Mouse (Mus musculus) heart, postnatal 0 days (tissue): ENCODE data around the gene Tcf21. TPM values are rescaled to one million over a fixed set of nuclear protein-coding genes. Genes with fewer than 3 reads are reported as not detected.

Source experiments
- ATAC-seq: fragments of 200-750 bp; cut with Nextera tagmentation; 2 replicates; pipeline ENCODE4 v1.8.0; 2017; ENCODE audit warnings: low read depth, moderate number of reproducible peaks, moderate library complexity; ENCODE audit not compliant: insufficient read depth
- DNase-seq: peaks from one replicate; pipeline ENCODE4 v3.0.0-alpha.2; 2016; ENCODE audit warnings: low spot score
- H3K27ac ChIP-seq: fragments of 300-500 bp; sonication (generic); 2 replicates; pipeline ENCODE4 v1.5.1; 2014; ENCODE audit warnings: low read depth, mild to moderate bottlenecking
- H3K27me3 ChIP-seq: fragments of 300-500 bp; sonication (generic); 2 replicates; pipeline ENCODE4 v1.6.1; 2014; ENCODE audit warnings: low read length, mixed read lengths; ENCODE audit not compliant: control insufficient read depth, insufficient read depth
- H3K36me3 ChIP-seq: fragments of 300-500 bp; sonication (generic); replicated peaks from 2 replicates; pipeline ENCODE4 v1.6.1; 2014; ENCODE audit warnings: low read length, mixed read lengths; ENCODE audit not compliant: control insufficient read depth, insufficient read depth
- H3K4me1 ChIP-seq: fragments of 300-500 bp; sonication (generic); 2 replicates; pipeline ENCODE4 v1.6.1; 2014; ENCODE audit warnings: antibody characterized with exemption; ENCODE audit not compliant: control insufficient read depth, insufficient read depth
- H3K4me2 ChIP-seq: fragments of 300-500 bp; sonication (generic); 2 replicates; pipeline ENCODE4 v1.6.1; 2014; ENCODE audit warnings: low read depth, mild to moderate bottlenecking, low read length, moderate library complexity
- H3K4me3 ChIP-seq: fragments of 300-500 bp; sonication (generic); 2 replicates; pipeline ENCODE4 v1.5.1; 2014; ENCODE audit warnings: low read depth, low read length
- H3K9ac ChIP-seq: fragments of 300-500 bp; sonication (generic); replicated peaks from 2 replicates; pipeline ENCODE4 v1.6.1; 2014; ENCODE audit warnings: low read depth, low read length, mixed read lengths
- H3K9me3 ChIP-seq: fragments of 300-500 bp; sonication (generic); replicated peaks from 2 replicates; pipeline ENCODE4 v1.6.1; 2016; ENCODE audit warnings: low read length; ENCODE audit not compliant: control insufficient read depth
- CTCF ChIP-seq: IDR thresholded peaks from 2 replicates; pipeline ENCODE4 v1.5.1; 2016; ENCODE audit warnings: antibody characterized with exemption, control low read depth, low read depth
- EP300 ChIP-seq: IDR thresholded peaks from 2 replicates; pipeline ENCODE4 v1.6.1; 2016; ENCODE audit warnings: antibody characterized with exemption, low read depth
- WGBS: fragments of 180-500 bp; shearing (Covaris S2); extraction: QIAGEN DNeasy Blood & Tissue Kit; methylation state at CpG from one replicate; pipeline ENCODE4 v1.1.7; 2014; 5-methylcytosine and 5-hydroxymethylcytosine counted together
- polyA plus RNA-seq: library from polyadenylated mRNA; unstranded; fragments of >200 nt; fragmentation: Nextera tagmentation; extraction: Ambion mirVana; gene quantifications from 2 replicates; pipeline ENCODE4 v1.2.1, GENCODE M21; 2015
- total RNA-seq: library from RNA; depleted of rRNA; stranded (reverse); fragments of >200 nt; gene quantifications from 2 replicates; pipeline ENCODE4 v1.2.3, GENCODE M21; 2014; ENCODE audit warnings: low replicate concordance

The Tcf21 gene
- total and polyA plus RNA-seq, 2 experiments from 2014 or later, result 21.9 to 56.9 TPM

DNA sequence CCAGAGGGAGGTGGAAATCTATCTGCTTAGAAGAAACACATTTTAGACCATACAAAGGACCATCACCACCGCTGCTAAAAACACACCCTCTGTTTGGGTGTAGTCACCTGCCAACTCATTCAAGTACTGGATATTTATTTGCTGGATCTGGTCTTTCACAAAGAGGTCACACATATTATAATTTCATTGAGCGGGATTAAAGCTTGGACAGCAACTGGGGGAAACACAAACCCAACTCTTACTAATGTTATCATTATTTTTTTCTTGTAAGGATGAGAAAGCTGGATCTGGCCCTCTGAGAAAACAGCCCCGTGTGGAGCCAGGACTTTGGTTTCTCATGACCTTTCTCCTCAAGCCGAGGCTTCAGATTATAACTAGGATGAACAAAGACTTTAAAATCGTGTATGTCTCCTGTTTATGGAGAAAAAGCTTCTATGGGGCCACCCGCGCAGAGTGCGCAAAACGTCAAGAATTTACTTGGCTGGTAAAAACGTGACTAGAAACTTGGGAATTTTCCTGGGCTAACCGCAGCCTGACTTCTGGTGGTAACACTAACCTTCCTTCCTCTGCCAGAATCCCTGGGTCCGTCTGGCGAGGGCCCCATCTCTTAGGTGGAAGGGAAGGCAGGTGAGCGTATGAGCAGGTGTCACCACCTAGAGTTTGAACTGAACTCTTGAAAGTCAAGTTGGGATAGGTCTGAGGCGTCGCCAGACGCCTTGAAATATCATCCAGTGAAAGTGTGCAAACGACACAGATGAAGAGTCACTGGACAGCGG is 4.3 kb downstream of the Tcf21 start:
- H3K4me1 ChIP-seq, result no peaks in the 10 kb centered on the region
- ATAC-seq (no peak), DNase-seq (no peak)
- no peaks in the 10 kb centered on the region for H3K36me3 ChIP-seq
- H3K27me3 ChIP-seq, result peaks cover 84% of the 10 kb centered on the region
- 0 out of 2 replicates have a peak overlapping the region, but pooled peaks have one; percentile 55 for H3K9ac ChIP-seq
- peak overlapping the region; percentile 41 for H3K4me2 ChIP-seq
- H3K4me3 ChIP-seq, result peak overlapping the region; percentile 41
- peak overlapping the region; percentile 66 for H3K27ac ChIP-seq
- no peak for TF ChIP-seq CTCF
- TF ChIP-seq EP300, result no peak
- H3K9me3 ChIP-seq, result no peaks in the 10 kb centered on the region
- 15% methylated on average over 19 of the region's 19 CpGs for WGBS

DNA sequence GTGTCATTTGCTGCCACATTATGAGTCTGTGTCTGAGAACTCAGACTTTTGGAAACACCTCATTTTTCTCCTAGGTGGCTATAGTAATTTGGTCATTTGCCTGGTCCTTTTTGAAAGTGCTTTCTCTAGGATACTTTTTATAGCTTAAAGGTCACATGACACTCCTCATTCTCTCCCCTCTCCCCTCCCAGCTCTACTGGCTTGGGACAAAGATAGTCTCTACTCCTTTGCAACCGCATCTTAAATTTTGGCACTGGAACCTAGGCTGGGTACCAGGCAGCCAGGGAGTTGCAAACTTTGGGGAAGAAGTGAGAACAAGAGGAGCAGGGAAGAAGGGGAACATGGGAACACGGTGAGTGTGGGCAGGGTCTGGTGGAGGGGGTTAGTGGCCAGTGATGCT is 5.2 kb downstream of the Tcf21 start:
- Histone ChIP-seq H3K4me1 (no peaks in the 10 kb centered on the region), H3K36me3 (no peaks in the 10 kb centered on the region), H3K27me3 (peaks cover 79% of the 10 kb centered on the region), H3K4me3 (no peak overlapping the region), H3K9me3 (no peaks in the 10 kb centered on the region), H3K27ac (peak overlapping the region; percentile 41; the same call in 1 of the 2 replicates), H3K9ac (no peak overlapping the region), H3K4me2 (0 out of 2 replicates have a peak overlapping the region, but pooled peaks have one; percentile 8)
- 7% methylated on average over 2 of the region's 2 CpGs for WGBS
- TF ChIP-seq EP300, result no peak
- TF ChIP-seq CTCF, result no peak
- no peak for DNase-seq
- ATAC-seq, result no peak

DNA sequence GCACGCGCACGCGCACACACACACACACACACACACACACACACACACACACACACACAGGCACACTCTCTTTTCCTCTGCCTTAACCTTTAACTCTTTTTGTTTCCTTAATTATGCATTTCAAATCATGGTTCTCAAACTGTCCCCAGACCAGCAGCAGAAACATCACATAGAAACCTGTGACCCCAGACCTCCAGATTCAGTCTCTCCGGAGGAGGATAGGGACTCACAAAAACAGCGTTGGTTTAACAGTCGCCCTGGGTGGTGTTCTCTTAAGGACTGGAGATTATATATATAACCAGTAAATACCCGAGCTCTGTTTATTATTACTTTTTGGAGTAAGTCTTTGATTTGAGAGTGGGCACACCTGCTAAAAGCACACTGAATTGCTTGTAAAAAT is 5.7 kb downstream of the Tcf21 start:
- no peaks in the 10 kb centered on the region for H3K36me3 ChIP-seq
- no peak overlapping the region for H3K9ac ChIP-seq
- WGBS, result under 1% methylated on average over 4 of the region's 8 CpGs
- H3K4me3 ChIP-seq, result no peak overlapping the region
- H3K9me3 ChIP-seq, result no peaks in the 10 kb centered on the region
- DNase-seq, result no peak
- TF ChIP-seq CTCF, result no peak
- no peak overlapping the region for H3K27ac ChIP-seq
- H3K4me1 ChIP-seq, result no peaks in the 10 kb centered on the region
- 0 out of 2 replicates have a peak overlapping the region, but pooled peaks have one; percentile 7 for H3K4me2 ChIP-seq
- no peak for ATAC-seq
- peaks cover 74% of the 10 kb centered on the region for H3K27me3 ChIP-seq

DNA sequence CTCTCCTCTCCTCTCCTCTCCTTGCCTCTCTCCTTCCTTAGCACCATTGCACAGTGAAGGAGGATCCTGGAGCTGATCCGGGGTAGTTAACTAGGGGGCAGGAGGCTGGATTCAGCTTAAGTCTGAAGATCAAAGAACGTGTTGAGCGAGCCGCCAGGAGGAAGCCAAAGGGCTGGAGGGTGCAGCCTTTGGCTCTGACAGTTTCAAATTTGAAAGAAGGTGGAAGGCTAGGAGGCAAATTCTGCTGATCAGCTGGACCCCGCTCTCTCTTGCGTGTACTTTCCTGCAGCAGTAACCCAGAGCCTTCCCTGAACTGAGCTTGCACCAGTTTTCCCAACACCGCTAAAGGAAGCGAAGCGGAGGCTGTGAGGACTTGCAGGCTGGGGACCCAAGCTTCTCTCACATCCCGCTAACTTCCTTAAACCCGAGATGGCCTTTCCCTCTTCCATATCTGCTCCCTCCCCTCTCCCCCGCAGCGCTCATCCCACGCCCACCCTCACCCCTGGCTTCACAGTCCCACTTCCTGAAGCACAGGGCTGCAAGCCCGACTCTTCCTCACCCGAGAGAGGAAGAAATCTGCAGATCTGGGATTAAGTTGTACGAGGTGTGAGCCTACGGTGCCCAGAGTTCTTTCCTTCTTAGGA is 6.5 kb downstream of the Tcf21 start:
- H3K4me1 ChIP-seq, result no peaks in the 10 kb centered on the region
- peak overlapping the region; percentile 52 for H3K4me2 ChIP-seq
- peak; percentile 37; the same call in 1 of the 2 replicates for ATAC-seq
- no peak overlapping the region for H3K9ac ChIP-seq
- no peaks in the 10 kb centered on the region for H3K9me3 ChIP-seq
- peak overlapping the region; percentile 22 for H3K27ac ChIP-seq
- no peaks in the 10 kb centered on the region for H3K36me3 ChIP-seq
- TF ChIP-seq CTCF (no peak), EP300 (no peak)
- WGBS, result 1% methylated on average over 18 of the region's 18 CpGs
- H3K4me3 ChIP-seq, result peak overlapping the region; percentile 35
- H3K27me3 ChIP-seq, result peaks cover 65% of the 10 kb centered on the region
- no peak for DNase-seq

DNA sequence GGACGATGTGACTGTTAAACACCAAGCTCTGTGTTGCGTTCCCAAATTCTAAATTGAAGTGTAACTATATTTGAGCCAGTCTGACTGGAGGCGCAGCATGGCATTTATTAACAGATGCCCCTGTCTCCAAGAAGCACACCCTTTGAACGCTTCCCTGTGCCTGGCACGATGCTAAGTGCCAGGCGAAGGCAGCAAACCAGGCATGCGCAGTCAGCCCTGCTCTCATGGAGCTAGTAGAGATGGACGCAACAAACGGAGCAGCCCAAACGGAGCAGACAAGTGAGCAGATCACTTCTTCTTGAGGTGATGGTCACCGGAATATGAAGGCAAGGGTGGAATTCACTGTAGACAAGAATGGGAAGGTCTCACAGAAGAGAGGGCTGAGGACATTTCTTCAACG is 8.1 kb downstream of the Tcf21 start:
- H3K4me3 ChIP-seq, result no peak overlapping the region
- WGBS, result 20% methylated on average over 12 of the region's 12 CpGs

More for the DNA sequence above, 8.1 kb downstream of the Tcf21 start:
- Histone ChIP-seq H3K4me1 (no peaks in the 10 kb centered on the region), H3K27me3 (peaks cover 54% of the 10 kb centered on the region), H3K9ac (no peak overlapping the region), H3K36me3 (no peaks in the 10 kb centered on the region), H3K9me3 (no peaks in the 10 kb centered on the region), H3K4me2 (no peak overlapping the region), H3K27ac (no peak overlapping the region)
- no peak for TF ChIP-seq CTCF
- no peak for TF ChIP-seq EP300
- no peak for ATAC-seq
- DNase-seq, result no peak
